ENCODE assay signal across 9 mouse cellular contexts in genomic region chr5:102373309-102373971, GRCm38 (mm10).
DNase-seq lines count a peak whose midpoint lies in the region; ATAC-seq lines count a peak whose summit lies in the region.
"Had no signal": no experiment of that assay in that cellular context is flagged by ENCODE, and none has a peak within 500 bp of the region (broad histone marks: within the 10 kb centered on the region; RNA-seq: fewer than 3 reads in every experiment).

No protein-coding gene starts in this region.

- peak; percentile 69 for ATAC-seq in neural tube, embryonic 11.5 days (ENCODE audit: insufficient read depth, low FRiP score, low TSS enrichment)
- ATAC-seq in megakaryocyte-erythroid progenitor cell, adult 5-6 weeks (replicated peaks; ENCODE audit: low FRiP score, low TSS enrichment, poor library complexity, severe bottlenecking), result no peak
- ATAC-seq in liver, embryonic 12.5 days, result no peak

- no peak overlapping the region for H3K4me3 ChIP-seq in neural tube, embryonic 11.5 days (ENCODE audit: low read depth, low read length)
- no peak overlapping the region for H3K4me3 ChIP-seq in liver, embryonic 12.5 days
- H3K4me3 ChIP-seq: liver, embryonic 15.5 days had no signal

- H3K4me2 ChIP-seq in neural tube, embryonic 11.5 days (ENCODE audit: low read depth), result no peak overlapping the region
- no peak overlapping the region for H3K4me2 ChIP-seq in liver, embryonic 12.5 days
- H3K4me2 ChIP-seq: liver, embryonic 15.5 days had no signal

- H3K9ac ChIP-seq in neural tube, embryonic 11.5 days (ENCODE audit: low read length), result no peak overlapping the region
- no peak overlapping the region for H3K9ac ChIP-seq in liver, embryonic 12.5 days
- H3K9ac ChIP-seq: liver, embryonic 15.5 days had no signal

- H3K36me3 ChIP-seq in neural tube, embryonic 11.5 days (ENCODE audit: control insufficient read depth, insufficient read depth, low read length), result no peaks in the 10 kb centered on the region
- H3K36me3 ChIP-seq in liver, embryonic 12.5 days, result no peaks in the 10 kb centered on the region
- H3K36me3 ChIP-seq: liver, embryonic 15.5 days had no signal

- WGBS in neural tube, embryonic 11.5 days, result 72% methylated on average over 6 of the region's 6 CpGs
- 51% methylated on average over 6 of the region's 6 CpGs for WGBS in liver, embryonic 12.5 days (ENCODE audit: insufficient replicate concordance)

- H3K9me3 ChIP-seq in neural tube, embryonic 11.5 days (ENCODE audit: control insufficient read depth, low read length), result no peaks in the 10 kb centered on the region
- no peaks in the 10 kb centered on the region for H3K9me3 ChIP-seq in liver, embryonic 12.5 days (replicated peaks)
- H3K9me3 ChIP-seq: liver, embryonic 15.5 days had no signal

- H3K27me3 ChIP-seq in neural tube, embryonic 11.5 days (ENCODE audit: control insufficient read depth, insufficient read depth, low read length), result no peaks in the 10 kb centered on the region
- H3K27me3 ChIP-seq in liver, embryonic 12.5 days (replicated peaks), result no peaks in the 10 kb centered on the region
- H3K27me3 ChIP-seq: liver, embryonic 15.5 days had no signal

- H3K4me1 ChIP-seq in neural tube, embryonic 11.5 days (ENCODE audit: control insufficient read depth, insufficient read depth, low read length), result no peaks in the 10 kb centered on the region
- no peaks in the 10 kb centered on the region for H3K4me1 ChIP-seq in liver, embryonic 12.5 days
- H3K4me1 ChIP-seq: liver, embryonic 15.5 days had no signal

- peak; percentile 26 for DNase-seq in neural tube, embryonic 11.5 days (ENCODE audit: low spot score)
- DNase-seq in neural tube, embryonic 10.5 days (ENCODE audit: extremely low spot score, low spot score), result no peak
- peak; percentile 47 for DNase-seq in embryo, embryonic 11.5 days (ENCODE audit: low read depth, low spot score)
- peak; percentile 29 for DNase-seq in induced T-regulatory cell, adult 2 months (ENCODE audit: low read depth)
- DNase-seq in naive thymus-derived CD4-positive, alpha-beta T cell, adult 2 months (ENCODE audit: low read depth), result peak; percentile 62
- no peak for DNase-seq in adrenal gland, postnatal 36 days

- H3K27ac ChIP-seq in neural tube, embryonic 11.5 days (ENCODE audit: low read depth, low read length), result no peak overlapping the region
- no peak overlapping the region for H3K27ac ChIP-seq in liver, embryonic 12.5 days
- H3K27ac ChIP-seq: liver, embryonic 15.5 days had no signal

Comparison
In these comparisons a context has a peak if more than half of its experiments do, and no peak if none do; other contexts are left out.
1. DNase-seq: peak in neural tube, embryonic 11.5 days (single experiment), embryo, embryonic 11.5 days (single experiment), induced T-regulatory cell, adult 2 months (single experiment) and naive thymus-derived CD4-positive, alpha-beta T cell, adult 2 months (single experiment); none in neural tube, embryonic 10.5 days (single experiment) and adrenal gland, postnatal 36 days (0 of 2).